Mouse (Mus musculus): ENCODE results near the gene Arhgap31.

GRCm38 (mm10) chr16:38702316-38702715 is 10.8 kb downstream of the Arhgap31 start:
- TF ChIP-seq CTCF (IDR thresholded peaks at IDR 0.05; ENCODE audit: low read depth), result no peak
- no peak for TF ChIP-seq EP300 (IDR thresholded peaks at IDR 0.05; ENCODE audit: low read depth)
